Mouse (Mus musculus): ENCODE measurements around the gene Fstl3. TPM values are rescaled to one million over a fixed set of nuclear protein-coding genes. Genes with fewer than 3 reads are reported as not detected.
A peak's percentile ranks its signal among the peaks of the same experiment; 100 is the strongest.

The Fstl3 gene
- polyA plus RNA-seq, 1 experiment from 2014 or later = 0.63 TPM

- H3K4me1 ChIP-seq (ENCODE audit: insufficient read depth) = peaks cover 5% of the 10 kb centered on the region
- H3K27me3 ChIP-seq (ENCODE audit: insufficient read depth, low read length) = no peaks in the 10 kb centered on the region
- peak overlapping the region; percentile 59 for H3K27ac ChIP-seq (ENCODE audit: low read depth)
- H3K36me3 ChIP-seq (replicated peaks; ENCODE audit: insufficient read depth, low read length) = no peaks in the 10 kb centered on the region
- DNase-seq (no peak), ATAC-seq (peak; percentile 15; the same call in 1 of the 2 replicates)
- TF ChIP-seq CTCF (IDR thresholded peaks at IDR 0.05; ENCODE audit: low read depth) = no peak
- no peak for TF ChIP-seq EP300 (IDR thresholded peaks at IDR 0.05; ENCODE audit: low read depth)
- 31% methylated on average over 6 of the region's 6 CpGs for WGBS (ENCODE audit: insufficient replicate concordance)
- no peak overlapping the region for H3K4me3 ChIP-seq (ENCODE audit: low read depth, low read length)
- no peak overlapping the region for H3K9ac ChIP-seq (replicated peaks)
- no peaks in the 10 kb centered on the region for H3K9me3 ChIP-seq (ENCODE audit: low read length)
- H3K4me2 ChIP-seq (ENCODE audit: low read depth, low read length) = peak overlapping the region; percentile 36
These were observed 47.3 kb downstream of the Fstl3 start for GRCm38 (mm10) chr10:79824413-79824812.

GRCm38 (mm10) chr10:79831583-79831982 is 54.5 kb downstream of the Fstl3 start:
- Histone ChIP-seq H3K27me3 (ENCODE audit: insufficient read depth, low read length) (no peaks in the 10 kb centered on the region), H3K4me3 (ENCODE audit: low read depth, low read length) (no peak overlapping the region), H3K36me3 (replicated peaks; ENCODE audit: insufficient read depth, low read length) (no peaks in the 10 kb centered on the region), H3K27ac (ENCODE audit: low read depth) (no peak overlapping the region), H3K4me1 (ENCODE audit: insufficient read depth) (no peaks in the 10 kb centered on the region), H3K4me2 (ENCODE audit: low read depth, low read length) (no peak overlapping the region), H3K9me3 (ENCODE audit: low read length) (no peaks in the 10 kb centered on the region), H3K9ac (replicated peaks) (no peak overlapping the region)
- ATAC-seq (no peak), DNase-seq (no peak)
- TF ChIP-seq CTCF (IDR thresholded peaks at IDR 0.05; ENCODE audit: low read depth) = no peak
- no peak for TF ChIP-seq EP300 (IDR thresholded peaks at IDR 0.05; ENCODE audit: low read depth)
- WGBS (ENCODE audit: insufficient replicate concordance) = 69% methylated on average over 3 of the region's 3 CpGs

Other genes starting within 250 kb of the Fstl3 start
- gene Plpp2, start 243.5 kb upstream of the Fstl3 start, polyA plus RNA-seq (2015; fragmentation: Nextera tagmentation; extraction: Ambion mirVana) = 32.7 and 38.8 TPM in 2 replicates
- gene Mier2, start 222.1 kb upstream of the Fstl3 start, polyA plus RNA-seq (2015; fragmentation: Nextera tagmentation; extraction: Ambion mirVana) = 8.6 and 9.0 TPM in 2 replicates
- not detected in 2 replicates for gene Theg, start 189.9 kb upstream of the Fstl3 start, polyA plus RNA-seq (2015; fragmentation: Nextera tagmentation; extraction: Ambion mirVana)
- not detected in 2 replicates for gene C2cd4c, start 163.2 kb upstream of the Fstl3 start, polyA plus RNA-seq (2015; fragmentation: Nextera tagmentation; extraction: Ambion mirVana)
- gene Shc2, start 139.4 kb upstream of the Fstl3 start, polyA plus RNA-seq (2015; fragmentation: Nextera tagmentation; extraction: Ambion mirVana) = 0.05 and 0.07 TPM in 2 replicates
- gene Odf3l2, start 131.5 kb upstream of the Fstl3 start, polyA plus RNA-seq (2015; fragmentation: Nextera tagmentation; extraction: Ambion mirVana) = not detected in 2 replicates
- gene Madcam1, start 112.7 kb upstream of the Fstl3 start, polyA plus RNA-seq (2015; fragmentation: Nextera tagmentation; extraction: Ambion mirVana) = 0.12 and 0.19 TPM in 2 replicates
- gene Tpgs1, start 107.9 kb upstream of the Fstl3 start, polyA plus RNA-seq (2015; fragmentation: Nextera tagmentation; extraction: Ambion mirVana) = 24.9 and 25.8 TPM in 2 replicates
- gene Cdc34, start 95.1 kb upstream of the Fstl3 start, polyA plus RNA-seq (2015; fragmentation: Nextera tagmentation; extraction: Ambion mirVana) = 77.6 and 80.1 TPM in 2 replicates
- 0.09 and 0.13 TPM in 2 replicates for gene Gzmm, start 88.3 kb upstream of the Fstl3 start, polyA plus RNA-seq (2015; fragmentation: Nextera tagmentation; extraction: Ambion mirVana)
- gene Bsg, start 72.8 kb upstream of the Fstl3 start, polyA plus RNA-seq (2015; fragmentation: Nextera tagmentation; extraction: Ambion mirVana) = 979 and 1,075 TPM in 2 replicates
- gene Hcn2, start 60.6 kb upstream of the Fstl3 start, polyA plus RNA-seq (2015; fragmentation: Nextera tagmentation; extraction: Ambion mirVana) = 0.04 and 0.06 TPM in 2 replicates
- gene Polrmt, start 30.7 kb upstream of the Fstl3 start, polyA plus RNA-seq (2015; fragmentation: Nextera tagmentation; extraction: Ambion mirVana) = 9.9 and 12.6 TPM in 2 replicates
- gene Fgf22, start 22.2 kb upstream of the Fstl3 start, polyA plus RNA-seq (2015; fragmentation: Nextera tagmentation; extraction: Ambion mirVana) = not detected in 2 replicates
- 28.2 and 34.1 TPM in 2 replicates for gene Rnf126, start 10.3 kb upstream of the Fstl3 start, polyA plus RNA-seq (2015; fragmentation: Nextera tagmentation; extraction: Ambion mirVana)
- 5.0 and 7.2 TPM in 2 replicates for gene Prss57, start 13.7 kb downstream of the Fstl3 start, polyA plus RNA-seq (2015; fragmentation: Nextera tagmentation; extraction: Ambion mirVana)
- 7.9 and 9.2 TPM in 2 replicates for gene Palm, start 16.3 kb downstream of the Fstl3 start, polyA plus RNA-seq (2015; fragmentation: Nextera tagmentation; extraction: Ambion mirVana)
- gene Misp, start 43.7 kb downstream of the Fstl3 start, polyA plus RNA-seq (2015; fragmentation: Nextera tagmentation; extraction: Ambion mirVana) = 1.00 and 1.3 TPM in 2 replicates
- gene Ptbp1, start 77.2 kb downstream of the Fstl3 start, polyA plus RNA-seq (2015; fragmentation: Nextera tagmentation; extraction: Ambion mirVana) = 55.4 and 59.1 TPM in 2 replicates
- gene Prtn3, start 97.2 kb downstream of the Fstl3 start, polyA plus RNA-seq (2015; fragmentation: Nextera tagmentation; extraction: Ambion mirVana) = 123 and 127 TPM in 2 replicates
- 2.9 and 4.9 TPM in 2 replicates for gene Plppr3, start 97.4 kb downstream of the Fstl3 start, polyA plus RNA-seq (2015; fragmentation: Nextera tagmentation; extraction: Ambion mirVana)
- gene Elane, start 109.0 kb downstream of the Fstl3 start, polyA plus RNA-seq (2015; fragmentation: Nextera tagmentation; extraction: Ambion mirVana) = 180 and 207 TPM in 2 replicates
- not detected in 2 replicates for gene Cfd, start 113.6 kb downstream of the Fstl3 start, polyA plus RNA-seq (2015; fragmentation: Nextera tagmentation; extraction: Ambion mirVana)
- 13.5 and 14.3 TPM in 2 replicates for gene Med16, start 131.7 kb downstream of the Fstl3 start, polyA plus RNA-seq (2015; fragmentation: Nextera tagmentation; extraction: Ambion mirVana)
- gene Gm26602, start 133.6 kb downstream of the Fstl3 start, polyA plus RNA-seq (2015; fragmentation: Nextera tagmentation; extraction: Ambion mirVana) = 4.6 TPM in 1 of 2 replicates, not detected in the other
- gene Kiss1r, start 139.7 kb downstream of the Fstl3 start, polyA plus RNA-seq (2015; fragmentation: Nextera tagmentation; extraction: Ambion mirVana) = 0.18 and 0.34 TPM in 2 replicates
- 47.3 and 51.7 TPM in 2 replicates for gene R3hdm4, start 143.9 kb downstream of the Fstl3 start, polyA plus RNA-seq (2015; fragmentation: Nextera tagmentation; extraction: Ambion mirVana)
- gene Arid3a, start 149.8 kb downstream of the Fstl3 start, polyA plus RNA-seq (2015; fragmentation: Nextera tagmentation; extraction: Ambion mirVana) = 4.5 and 5.5 TPM in 2 replicates
- 40.7 and 41.2 TPM in 2 replicates for gene Wdr18, start 182.9 kb downstream of the Fstl3 start, polyA plus RNA-seq (2015; fragmentation: Nextera tagmentation; extraction: Ambion mirVana)
- gene Grin3b, start 193.4 kb downstream of the Fstl3 start, polyA plus RNA-seq (2015; fragmentation: Nextera tagmentation; extraction: Ambion mirVana) = 0.05 TPM in 1 of 2 replicates, not detected in the other
- 13.2 and 14.5 TPM in 2 replicates for gene Tmem259, start 207.1 kb downstream of the Fstl3 start, polyA plus RNA-seq (2015; fragmentation: Nextera tagmentation; extraction: Ambion mirVana)
- 40.7 and 42.8 TPM in 2 replicates for gene Cnn2, start 211.3 kb downstream of the Fstl3 start, polyA plus RNA-seq (2015; fragmentation: Nextera tagmentation; extraction: Ambion mirVana)
- 2.5 and 3.1 TPM in 2 replicates for gene Abca7, start 219.2 kb downstream of the Fstl3 start, polyA plus RNA-seq (2015; fragmentation: Nextera tagmentation; extraction: Ambion mirVana)
- 12.1 and 14.2 TPM in 2 replicates for gene Arhgap45, start 239.4 kb downstream of the Fstl3 start, polyA plus RNA-seq (2015; fragmentation: Nextera tagmentation; extraction: Ambion mirVana)

All from liver, postnatal 0 days (tissue).